Mouse (Mus musculus): Measurements from ENCODE around the gene Rtl8a.
"Not testable (repeated sequence)": the region's sequence is repeated elsewhere in the genome, so short reads cannot be mapped to it uniquely, and the experiment has no call there.

The Rtl8a gene

GRCm38 (mm10) chrX:53642980-53643961, at the start of gene Rtl8a:
Gene Rtl8a, minus strand, starts transcription at chrX:53643682.
- peak; percentile 81 to 83 for DNase-seq

- no peak for DNase-seq
Measured at GRCm38 (mm10) chrX:53693141-53693540, 49.7 kb upstream of the Rtl8a start.

- DNase-seq, result no peak
Measured at GRCm38 (mm10) chrX:53692065-53692464, 48.6 kb upstream of the Rtl8a start.

DNA sequence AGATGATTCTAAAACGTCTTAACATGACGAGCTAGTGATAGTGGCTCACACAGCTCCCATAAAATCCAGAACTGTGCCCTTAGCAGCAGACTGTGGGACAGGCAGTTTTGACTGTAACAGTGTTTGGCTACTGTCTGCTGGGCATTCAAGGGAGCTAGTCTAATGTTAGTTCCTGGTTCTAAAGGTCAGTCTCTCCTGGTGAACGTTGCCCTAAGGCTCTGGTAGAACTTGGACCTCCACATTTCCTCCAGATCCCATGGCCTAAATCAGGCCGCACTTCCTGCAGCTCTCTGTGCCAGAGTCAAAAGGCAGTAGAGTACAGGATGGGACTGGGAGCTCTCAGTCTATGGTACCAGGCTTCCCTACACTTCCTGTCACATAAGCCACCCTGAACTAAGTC, 41.2 kb upstream of the Rtl8a start:
- not testable (repeated sequence) for DNase-seq

DNA sequence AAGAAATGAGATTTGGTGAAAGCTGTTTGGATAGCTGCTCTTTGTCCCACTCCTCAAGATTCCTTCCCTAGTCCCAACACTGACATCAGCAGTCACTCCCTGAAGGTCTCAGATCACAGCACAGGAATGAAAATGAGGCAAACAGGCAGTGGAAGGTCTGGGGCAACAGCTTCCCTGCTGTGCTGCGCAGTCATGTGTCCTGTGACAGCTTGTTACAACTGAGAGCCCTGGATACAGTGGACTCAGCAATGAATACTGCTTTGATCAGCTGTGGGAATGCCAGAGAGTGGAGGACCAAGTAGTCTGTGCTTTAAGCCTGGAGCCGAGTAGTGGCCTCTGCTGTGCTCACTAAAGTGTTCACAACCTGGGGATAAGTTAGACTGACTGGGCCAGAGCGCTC, 39.2 kb upstream of the Rtl8a start:
- DNase-seq, result not testable (repeated sequence)

- DNase-seq, result peak; percentile 72 to 77
Measured at GRCm38 (mm10) chrX:53676943-53677342, 33.5 kb upstream of the Rtl8a start.

GRCm38 (mm10) chrX:53670696-53671095, 27.2 kb upstream of the Rtl8a start:
- peak; percentile 5 to 30 for DNase-seq

DNA sequence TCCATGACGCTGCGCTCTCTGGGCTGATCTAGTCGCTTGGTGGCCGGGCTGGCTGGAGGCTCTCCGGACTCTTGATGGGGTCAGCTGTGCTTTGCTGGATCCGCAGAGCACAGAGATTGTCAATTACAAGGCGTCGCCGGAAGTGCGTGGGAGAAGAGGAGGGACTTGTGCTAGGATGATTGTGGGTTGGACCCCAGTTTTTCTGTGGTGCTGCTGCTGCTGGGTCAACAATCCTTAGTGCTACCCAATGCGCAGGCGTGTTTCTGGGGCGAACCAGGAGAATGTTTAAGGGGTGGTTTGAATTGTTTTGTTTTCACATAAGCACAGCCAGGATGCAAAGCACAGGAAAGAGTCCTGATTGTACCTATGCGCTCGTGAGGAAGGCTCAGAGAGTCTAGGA, 26.8 kb upstream of the Rtl8a start, which contains the start of gene Rtl8b:
Gene Rtl8b (minus strand): TSS at position 115 of the 400 bp plus-strand sequence.
- peak; percentile 82 to 90 for DNase-seq

DNA sequence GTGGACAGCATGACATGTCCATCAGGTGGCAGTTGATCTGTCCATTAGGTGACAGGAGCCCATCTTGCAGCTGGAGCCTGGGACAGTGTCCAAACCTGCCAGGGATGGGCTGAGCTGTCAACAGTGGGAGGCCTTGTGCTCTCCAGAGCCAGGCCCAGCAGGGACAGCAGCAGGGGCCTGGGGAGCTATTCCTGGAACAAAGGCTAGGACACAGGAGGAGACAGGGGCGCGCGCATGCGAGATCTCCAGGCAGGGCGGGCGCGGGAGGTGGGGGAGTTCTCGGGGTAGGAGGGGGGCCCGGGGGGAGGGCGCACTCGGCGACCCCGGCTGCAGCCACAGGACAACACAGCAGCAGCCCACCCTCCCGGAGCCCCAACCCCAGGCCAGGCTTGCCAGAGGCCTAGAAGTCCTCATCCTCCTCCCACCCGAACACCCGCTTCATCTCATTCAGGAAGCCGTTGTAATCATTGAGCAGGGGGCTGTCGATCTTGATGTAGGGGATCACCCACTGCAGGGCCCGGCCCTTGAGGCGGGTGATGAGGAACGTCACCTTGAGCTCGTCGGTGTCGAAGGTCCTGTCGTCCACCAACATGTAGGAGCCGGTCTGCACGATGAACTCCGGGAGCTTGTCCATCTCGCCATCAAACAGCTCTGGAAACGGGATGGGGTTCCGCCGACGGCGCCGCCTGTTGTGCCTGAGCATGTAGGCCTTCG, 26.2 kb upstream of the Rtl8a start:
- DNase-seq, result not testable (repeated sequence)

DNA sequence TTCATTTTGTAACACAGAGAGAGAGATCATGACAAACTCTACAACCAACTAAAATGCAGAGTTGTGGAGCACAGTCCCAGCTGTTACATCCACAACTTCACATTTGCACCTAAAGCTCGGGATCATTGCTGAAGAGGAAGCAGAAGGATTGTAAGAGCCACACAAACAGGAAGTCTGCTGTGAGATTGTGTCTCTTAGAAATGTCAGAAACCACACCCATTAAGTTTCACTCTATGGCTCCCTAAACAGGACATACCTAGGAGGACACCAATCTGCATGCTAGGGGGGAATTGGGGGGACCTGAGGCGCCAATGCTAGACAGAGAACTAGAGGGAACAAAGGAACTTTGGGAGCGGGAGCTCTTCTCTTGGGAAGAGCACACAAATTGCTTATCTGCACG, 9.4 kb upstream of the Rtl8a start:
- DNase-seq, result not testable (repeated sequence)

GRCm38 (mm10) chrX:53645885-53646284, 2.4 kb upstream of the Rtl8a start:
- no peak for DNase-seq

GRCm38 (mm10) chrX:53642604-53642979, 890 bp downstream of the Rtl8a start:
- peak in 1 of 2 experiments; percentile 10 for DNase-seq

GRCm38 (mm10) chrX:53638107-53638506, 5.4 kb downstream of the Rtl8a start:
- DNase-seq, result not testable (repeated sequence)

DNA sequence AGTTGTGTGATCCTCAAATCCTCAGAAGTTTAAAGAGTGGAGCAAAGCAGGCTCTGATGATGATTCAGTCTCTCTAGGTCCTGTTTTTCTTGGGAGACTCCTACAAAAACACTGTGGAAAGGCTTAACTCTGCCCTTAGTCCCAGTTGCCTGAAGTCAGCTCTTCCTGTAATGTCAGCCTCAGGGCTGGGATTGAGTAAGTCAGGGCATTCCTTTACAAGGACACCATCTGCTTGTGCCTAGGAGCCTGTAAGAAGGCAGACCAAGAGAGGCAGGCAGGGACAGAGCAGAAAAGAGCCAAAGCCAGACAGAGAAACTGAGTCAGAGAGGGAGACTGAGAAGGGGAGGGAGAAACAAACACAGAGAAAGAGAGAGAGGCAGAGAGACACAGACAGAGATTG, 32.1 kb downstream of the Rtl8a start:
- DNase-seq, result not testable (repeated sequence)

DNA sequence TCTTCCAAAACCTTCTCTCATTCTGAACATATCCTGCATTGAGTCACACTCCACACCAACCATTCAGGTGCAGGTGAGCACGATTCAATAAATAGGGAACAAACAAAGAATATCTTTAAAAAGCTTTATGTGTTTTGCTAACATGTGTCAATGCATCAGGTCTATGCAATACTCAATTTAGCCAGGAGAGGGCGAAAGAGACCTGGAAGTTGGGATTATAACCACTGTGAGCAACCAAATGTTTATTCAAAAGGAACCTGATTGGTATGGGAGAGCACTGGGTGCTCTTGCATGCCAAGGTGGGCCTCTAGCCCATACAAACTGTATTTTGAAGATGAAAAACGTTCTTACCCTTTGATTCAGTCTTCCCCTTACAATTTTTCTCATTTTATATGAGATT, 32.9 kb downstream of the Rtl8a start:
- DNase-seq, result peak; percentile 71 to 77

GRCm38 (mm10) chrX:53608879-53609278, 34.6 kb downstream of the Rtl8a start, which contains the start of gene Gm14597:
Gene Gm14597, minus strand, starts transcription at chrX:53608979.
- DNase-seq, result peak in 1 of 2 experiments; percentile 4

- peak; percentile 39 to 48 for DNase-seq
Measured at GRCm38 (mm10) chrX:53608122-53608813, 35.2 kb downstream of the Rtl8a start.

- DNase-seq, result peak; percentile 75 to 81
Measured at GRCm38 (mm10) chrX:53607242-53608121, 36.0 kb downstream of the Rtl8a start, which contains the start of gene Rtl8c. Gene Rtl8c, plus strand, starts transcription at chrX:53608032.

DNA sequence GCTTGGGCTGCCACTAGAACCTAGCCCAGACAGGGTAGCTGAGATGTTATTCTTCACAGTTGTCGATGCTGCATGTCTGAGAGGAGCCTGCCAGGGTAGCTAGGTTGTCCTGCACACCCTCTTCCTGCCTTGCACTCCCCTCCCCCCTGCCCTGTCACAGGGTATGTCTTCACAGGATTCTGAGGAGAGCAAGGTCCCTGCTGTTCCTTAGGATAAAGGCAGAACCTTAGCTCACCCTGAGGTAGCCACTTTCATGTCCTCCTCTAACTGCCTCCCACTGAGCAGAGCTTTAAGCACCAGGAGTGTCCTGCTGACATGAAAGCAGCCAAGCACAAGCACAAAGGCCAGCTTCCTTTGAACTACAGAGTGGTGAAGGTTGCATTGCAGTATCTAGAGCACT, 37.3 kb downstream of the Rtl8a start:
- DNase-seq, result peak in 1 of 2 experiments; percentile 3

GRCm38 (mm10) chrX:53599993-53600392, 43.5 kb downstream of the Rtl8a start:
- peak; percentile 58 to 71 for DNase-seq
